Mouse (Mus musculus) megakaryocyte-erythroid progenitor cell, adult 5-6 weeks (primary cell): ENCODE measurements around the gene Pomgnt1. TPM values are rescaled to one million over a fixed set of nuclear protein-coding genes. Genes with fewer than 3 reads are reported as not detected.

Source experiments
- ATAC-seq: replicated peaks from 2 replicates; pipeline ENCODE4 v1.8.0; 2016; ENCODE audit warnings: mild to moderate bottlenecking, inconsistent platforms; ENCODE audit not compliant: severe bottlenecking, poor library complexity, low FRiP score, low TSS enrichment
- total RNA-seq, 2 experiments: library from RNA; stranded (forward) in 1 of 2; stranded (reverse) in 1 of 2; fragments of 200-1000, 215-1000 nt in 1 of 2; fragments of >200 nt in 1 of 2; fragmentation: Nextera tagmentation in 1 of 2; gene quantifications; 2 replicates each; pipeline ENCODE4 v1.2.3; 2014 to 2017

Gene Pomgnt1
- total RNA-seq, 2 experiments from 2014 or later = 26.1 to 31.7 TPM

- ATAC-seq = no peak
These were observed 82.9 kb downstream of the Pomgnt1 start for GRCm38 (mm10) chr4:116206531-116206930.

- ATAC-seq = no peak
These were observed 85.3 kb downstream of the Pomgnt1 start for GRCm38 (mm10) chr4:116208891-116209290.

Other genes with a start within 250 kb of the Pomgnt1 start
- not detected in 2 replicates for gene Kncn, start 239.4 kb upstream of the Pomgnt1 start, total RNA-seq (2014; fragmentation: Nextera tagmentation)
- gene Kncn, start 239.4 kb upstream of the Pomgnt1 start, total RNA-seq (2017) = not detected in 2 replicates
- gene 6430628N08Rik, start 233.2 kb upstream of the Pomgnt1 start, total RNA-seq (2014; fragmentation: Nextera tagmentation) = not detected in 2 replicates
- not detected in 2 replicates for gene 6430628N08Rik, start 233.2 kb upstream of the Pomgnt1 start, total RNA-seq (2017)
- gene Dmbx1, start 183.9 kb upstream of the Pomgnt1 start, total RNA-seq (2014; fragmentation: Nextera tagmentation) = not detected in 2 replicates
- gene Dmbx1, start 183.9 kb upstream of the Pomgnt1 start, total RNA-seq (2017) = not detected in 2 replicates
- 1.4 and 5.0 TPM in 2 replicates for gene Faah, start 105.9 kb upstream of the Pomgnt1 start, total RNA-seq (2014; fragmentation: Nextera tagmentation)
- 0.85 and 2.3 TPM in 2 replicates for gene Faah, start 105.9 kb upstream of the Pomgnt1 start, total RNA-seq (2017)
- 11.5 and 12.5 TPM in 2 replicates for gene Nsun4, start 70.0 kb upstream of the Pomgnt1 start, total RNA-seq (2014; fragmentation: Nextera tagmentation)
- 11.2 and 12.5 TPM in 2 replicates for gene Nsun4, start 70.0 kb upstream of the Pomgnt1 start, total RNA-seq (2017)
- 1,038 and 1,202 TPM in 2 replicates for gene Uqcrh, start 48.8 kb upstream of the Pomgnt1 start, total RNA-seq (2014; fragmentation: Nextera tagmentation)
- 483 and 550 TPM in 2 replicates for gene Uqcrh, start 48.8 kb upstream of the Pomgnt1 start, total RNA-seq (2017)
- 29.8 and 30.8 TPM in 2 replicates for gene Lrrc41, start 48.6 kb upstream of the Pomgnt1 start, total RNA-seq (2014; fragmentation: Nextera tagmentation)
- gene Lrrc41, start 48.6 kb upstream of the Pomgnt1 start, total RNA-seq (2017) = 16.4 and 20.6 TPM in 2 replicates
- gene Rad54l, start 150 bp upstream of the Pomgnt1 start, total RNA-seq (2014; fragmentation: Nextera tagmentation) = 49.4 and 50.1 TPM in 2 replicates
- gene Rad54l, start 150 bp upstream of the Pomgnt1 start, total RNA-seq (2017) = 23.0 and 35.2 TPM in 2 replicates
- not detected in 2 replicates for gene Lurap1, start 27.5 kb downstream of the Pomgnt1 start, total RNA-seq (2014; fragmentation: Nextera tagmentation)
- gene Lurap1, start 27.5 kb downstream of the Pomgnt1 start, total RNA-seq (2017) = 0.14 and 0.15 TPM in 2 replicates
- not detected in 2 replicates for gene Tspan1, start 43.8 kb downstream of the Pomgnt1 start, total RNA-seq (2014; fragmentation: Nextera tagmentation)
- not detected in 2 replicates for gene Tspan1, start 43.8 kb downstream of the Pomgnt1 start, total RNA-seq (2017)
- not detected in 2 replicates for gene 1700042G07Rik, start 49.5 kb downstream of the Pomgnt1 start, total RNA-seq (2014; fragmentation: Nextera tagmentation)
- gene 1700042G07Rik, start 49.5 kb downstream of the Pomgnt1 start, total RNA-seq (2017) = not detected in 2 replicates
- not detected in 2 replicates for gene Gm49337, start 49.5 kb downstream of the Pomgnt1 start, total RNA-seq (2014; fragmentation: Nextera tagmentation)
- gene Gm49337, start 49.5 kb downstream of the Pomgnt1 start, total RNA-seq (2017) = not detected in 2 replicates
- gene Pik3r3, start 97.8 kb downstream of the Pomgnt1 start, total RNA-seq (2014; fragmentation: Nextera tagmentation) = 0.20 and 0.52 TPM in 2 replicates
- gene Pik3r3, start 97.8 kb downstream of the Pomgnt1 start, total RNA-seq (2017) = 1.9 and 3.4 TPM in 2 replicates